Mouse (Mus musculus): Measurements from ENCODE around the gene Ccdc169. TPM values are rescaled to one million over a fixed set of nuclear protein-coding genes. Genes with fewer than 3 reads are reported as not detected.

Gene Ccdc169
- polyA plus RNA-seq, 1 experiment from 2014 or later = not detected

Small RNAs within 50 kb of the gene (microRNA-seq; reads per million reads assigned to microRNA genes)
- not detected for gene Gm22029 (ENCODE audit: borderline number of aligned reads)

Other genes with a start within 250 kb of the Ccdc169 start
- 0.77 and 0.82 TPM in 2 replicates for gene Sertm1, start 221.5 kb upstream of the Ccdc169 start, polyA plus RNA-seq (2014; fragmentation: Nextera tagmentation; extraction: Ambion mirVana)
- 0.79 and 2.4 TPM in 2 replicates for gene Ccna1, start 81.8 kb upstream of the Ccdc169 start, polyA plus RNA-seq (2014; fragmentation: Nextera tagmentation; extraction: Ambion mirVana)
- 27.9 and 30.9 TPM in 2 replicates for gene Spg20, start 25.2 kb upstream of the Ccdc169 start, polyA plus RNA-seq (2014; fragmentation: Nextera tagmentation; extraction: Ambion mirVana)
- gene Sohlh2, start 44.7 kb downstream of the Ccdc169 start, polyA plus RNA-seq (2014; fragmentation: Nextera tagmentation; extraction: Ambion mirVana) = not detected in 2 replicates
- 2.7 and 3.3 TPM in 2 replicates for gene Dclk1, start 105.0 kb downstream of the Ccdc169 start, polyA plus RNA-seq (2014; fragmentation: Nextera tagmentation; extraction: Ambion mirVana)